In the genomic region with DNA sequence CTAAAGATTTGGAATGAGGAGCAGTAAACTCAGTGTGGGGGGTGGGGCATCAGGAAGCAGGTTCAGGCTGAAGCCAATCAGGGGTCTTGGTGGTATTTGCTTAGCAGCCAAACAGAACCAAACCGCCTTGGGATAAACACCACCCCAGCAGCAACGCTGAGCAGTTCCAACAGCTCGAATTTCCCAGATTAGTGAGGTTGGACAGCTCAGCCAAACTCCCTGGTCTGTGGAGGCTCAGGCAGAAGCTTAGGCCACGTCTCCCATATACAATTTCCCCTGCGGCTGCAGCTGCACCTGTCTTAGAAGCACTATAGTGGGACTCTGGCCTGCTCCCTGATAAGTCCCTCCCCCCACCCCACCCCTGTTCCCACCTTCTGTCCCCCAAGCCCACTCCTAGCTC, we compare ENCODE assay signal across 11 mouse cellular contexts.
"Had no signal": no experiment of that assay in that cellular context is flagged by ENCODE, and none has a peak within 500 bp of the region (broad histone marks: within the 10 kb centered on the region; RNA-seq: fewer than 3 reads in every experiment).

No protein-coding gene starts in this region.

- H3K4me1 ChIP-seq: liver, embryonic 13.5 days had no signal

- H3K9me3 ChIP-seq: liver, embryonic 13.5 days; midbrain, embryonic 15.5 days had no signal

- H3K27me3 ChIP-seq: midbrain, embryonic 15.5 days had no signal

- H3K9ac ChIP-seq: liver, embryonic 13.5 days; liver, postnatal 0 days; midbrain, embryonic 15.5 days had no signal

- H3K36me3 ChIP-seq: liver, embryonic 13.5 days; midbrain, embryonic 15.5 days had no signal

- H3K27ac ChIP-seq: liver, embryonic 13.5 days; midbrain, embryonic 15.5 days; stomach, postnatal 0 days had no signal

- H3K4me3 ChIP-seq: liver, embryonic 13.5 days; midbrain, embryonic 15.5 days had no signal

- DNase-seq: kidney, adult 8-10 months; left cerebral cortex, postnatal 4 days; liver; liver, embryonic 13.5 days; liver, postnatal 0 days; right cerebral cortex, adult 18-20 months; right cerebral cortex, postnatal 25 days; thymus, postnatal 4 days had no signal

- H3K4me2 ChIP-seq: liver, embryonic 13.5 days; midbrain, embryonic 15.5 days had no signal

- ATAC-seq: intestine, embryonic 16.5 days; liver, postnatal 0 days; midbrain, embryonic 15.5 days had no signal
